Mouse (Mus musculus) midbrain, postnatal 0 days (tissue): ENCODE results near the gene Th. TPM values are rescaled to one million over a fixed set of nuclear protein-coding genes. Genes with fewer than 3 reads are reported as not detected.

Source experiments
- ATAC-seq: fragments of 200-750 bp; cut with Nextera tagmentation; 2 replicates; pipeline ENCODE4 v1.8.0; 2017; ENCODE audit warnings: moderate number of reproducible peaks, mild to moderate bottlenecking, moderate TSS enrichment, moderate library complexity; ENCODE audit not compliant: low FRiP score
- DNase-seq: peaks from one replicate; pipeline ENCODE4 v3.0.0-alpha.2; 2015; ENCODE audit warnings: low spot score
- H3K27ac ChIP-seq: fragments of 300-500 bp; sonication (generic); 2 replicates; pipeline ENCODE4 v1.5.1; 2014; ENCODE audit warnings: low read depth, mild to moderate bottlenecking, low read length, mixed read lengths
- H3K27me3 ChIP-seq: fragments of 300-500 bp; sonication (generic); 2 replicates; pipeline ENCODE4 v1.6.1; 2014; ENCODE audit warnings: low read length, control low read depth, mixed read lengths; ENCODE audit not compliant: insufficient read depth
- H3K36me3 ChIP-seq: fragments of 300-500 bp; sonication (generic); 2 replicates; pipeline ENCODE4 v1.6.1; 2014; ENCODE audit warnings: low read length, control low read depth, mixed read lengths; ENCODE audit not compliant: insufficient read depth
- H3K4me1 ChIP-seq: fragments of 300-500 bp; sonication (generic); 2 replicates; pipeline ENCODE4 v1.6.1; 2014; ENCODE audit warnings: mild to moderate bottlenecking, control low read depth, antibody characterized with exemption, low read length, mixed read lengths; ENCODE audit not compliant: insufficient read depth
- H3K4me2 ChIP-seq: fragments of 300-500 bp; sonication (generic); 2 replicates; pipeline ENCODE4 v1.6.1; 2014; ENCODE audit warnings: low read depth, mild to moderate bottlenecking, low read length, mixed read lengths; ENCODE audit not compliant: poor library complexity, severe bottlenecking
- H3K4me3 ChIP-seq: fragments of 300-500 bp; sonication (generic); 2 replicates; pipeline ENCODE4 v1.5.1; 2014; ENCODE audit warnings: low read depth, mild to moderate bottlenecking, low read length, moderate library complexity
- H3K9ac ChIP-seq: fragments of 300-500 bp; sonication (generic); replicated peaks from 2 replicates; pipeline ENCODE4 v1.6.1; 2014; ENCODE audit warnings: mild to moderate bottlenecking, low read length, moderate library complexity, mixed read lengths; ENCODE audit not compliant: poor library complexity, severe bottlenecking
- H3K9me3 ChIP-seq: fragments of 300-500 bp; sonication (generic); 2 replicates; pipeline ENCODE4 v1.6.1; 2016; ENCODE audit warnings: low read length, control low read depth
- CTCF ChIP-seq: IDR thresholded peaks from 2 replicates; pipeline ENCODE4 v1.5.1; 2016; ENCODE audit warnings: antibody characterized with exemption, mild to moderate bottlenecking
- WGBS: fragments of 180-500 bp; shearing (Covaris S2); extraction: QIAGEN DNeasy Blood & Tissue Kit; methylation state at CpG from one replicate; pipeline ENCODE4 v1.1.7; 2014; 5-methylcytosine and 5-hydroxymethylcytosine counted together
- polyA plus RNA-seq: library from polyadenylated mRNA; unstranded; fragments of >200 nt; fragmentation: Nextera tagmentation; extraction: Ambion mirVana; gene quantifications from 2 replicates; pipeline ENCODE4 v1.2.1, GENCODE M21; 2015
- total RNA-seq: library from RNA; depleted of rRNA; stranded (reverse); fragments of >200 nt; gene quantifications from 2 replicates; pipeline ENCODE4 v1.2.3, GENCODE M21; 2014

The Th gene
- total and polyA plus RNA-seq, 2 experiments from 2014 or later, result 26.2 to 27.1 TPM

DNA sequence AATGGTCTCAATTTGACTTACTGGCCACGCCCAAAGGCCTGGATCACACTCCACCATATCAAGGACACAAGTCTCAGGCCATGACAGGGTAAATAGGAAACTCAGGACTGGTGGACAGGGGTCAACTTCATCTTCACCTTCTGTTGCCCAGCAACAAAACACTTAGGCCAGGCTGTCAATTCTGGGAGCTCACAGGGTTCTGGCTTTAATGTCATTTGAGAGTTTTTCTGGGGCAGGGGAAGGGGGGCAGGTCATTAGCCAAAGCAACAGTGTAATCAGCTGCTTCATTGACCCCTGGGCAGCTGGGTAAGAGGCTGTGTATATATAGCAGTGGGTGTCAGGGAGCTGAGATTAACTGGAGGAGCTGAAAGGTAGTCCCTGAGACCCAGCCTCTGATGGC is 33.5 kb downstream of the Th start:
- DNase-seq, result no peak
- no peaks in the 10 kb centered on the region for H3K9me3 ChIP-seq
- H3K36me3 ChIP-seq, result no peaks in the 10 kb centered on the region
- no peak overlapping the region for H3K9ac ChIP-seq
- no peaks in the 10 kb centered on the region for H3K4me1 ChIP-seq
- TF ChIP-seq CTCF, result no peak
- H3K4me2 ChIP-seq, result no peak overlapping the region
- no peaks in the 10 kb centered on the region for H3K27me3 ChIP-seq
- ATAC-seq, result no peak
- 66% methylated on average over 1 of the region's 1 CpGs for WGBS
- no peak overlapping the region for H3K4me3 ChIP-seq
- no peak overlapping the region for H3K27ac ChIP-seq

DNA sequence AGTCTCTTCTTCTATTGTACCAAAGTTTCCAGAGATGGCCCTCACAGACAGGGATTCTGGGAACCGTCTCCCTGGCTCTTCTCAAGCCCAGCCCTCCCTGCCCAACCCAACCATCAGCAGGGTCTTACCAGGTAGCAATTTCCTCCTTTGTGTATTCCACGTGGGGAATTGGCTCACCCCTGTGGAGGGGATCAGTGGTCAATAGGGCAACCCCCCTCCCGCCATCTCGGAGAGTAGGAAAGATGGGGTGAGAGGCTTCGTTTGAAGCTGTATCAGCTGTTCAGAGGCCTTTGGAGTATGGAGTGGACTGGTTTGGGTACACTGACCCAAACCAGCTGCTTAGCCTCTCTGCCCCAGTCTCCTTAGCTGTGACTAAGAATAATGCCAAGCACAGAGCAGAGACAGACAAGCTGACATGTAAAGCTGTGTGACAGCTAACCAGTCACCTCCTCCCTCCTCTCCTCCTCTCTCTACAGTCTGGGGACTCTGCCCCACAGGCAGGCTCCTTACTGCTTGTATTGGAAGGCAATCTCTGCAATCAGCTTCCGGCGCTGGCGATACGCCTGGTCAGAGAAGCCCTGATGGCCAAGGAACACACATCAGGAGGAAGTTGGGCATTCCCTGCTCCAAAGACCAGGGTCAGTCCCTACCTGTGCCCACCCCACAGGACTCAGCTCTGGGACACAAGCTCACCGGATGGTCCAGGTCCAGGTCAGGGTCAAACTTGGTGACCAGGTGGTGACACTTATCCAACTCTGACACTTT is 34.8 kb downstream of the Th start:
- Histone ChIP-seq H3K27me3 (no peaks in the 10 kb centered on the region), H3K36me3 (no peaks in the 10 kb centered on the region), H3K9me3 (no peaks in the 10 kb centered on the region), H3K27ac (no peak overlapping the region), H3K4me3 (no peak overlapping the region), H3K4me1 (no peaks in the 10 kb centered on the region), H3K9ac (no peak overlapping the region), H3K4me2 (no peak overlapping the region)
- TF ChIP-seq CTCF, result no peak
- ATAC-seq, result no peak
- 71% methylated on average over 10 of the region's 10 CpGs for WGBS
- DNase-seq, result no peak

DNA sequence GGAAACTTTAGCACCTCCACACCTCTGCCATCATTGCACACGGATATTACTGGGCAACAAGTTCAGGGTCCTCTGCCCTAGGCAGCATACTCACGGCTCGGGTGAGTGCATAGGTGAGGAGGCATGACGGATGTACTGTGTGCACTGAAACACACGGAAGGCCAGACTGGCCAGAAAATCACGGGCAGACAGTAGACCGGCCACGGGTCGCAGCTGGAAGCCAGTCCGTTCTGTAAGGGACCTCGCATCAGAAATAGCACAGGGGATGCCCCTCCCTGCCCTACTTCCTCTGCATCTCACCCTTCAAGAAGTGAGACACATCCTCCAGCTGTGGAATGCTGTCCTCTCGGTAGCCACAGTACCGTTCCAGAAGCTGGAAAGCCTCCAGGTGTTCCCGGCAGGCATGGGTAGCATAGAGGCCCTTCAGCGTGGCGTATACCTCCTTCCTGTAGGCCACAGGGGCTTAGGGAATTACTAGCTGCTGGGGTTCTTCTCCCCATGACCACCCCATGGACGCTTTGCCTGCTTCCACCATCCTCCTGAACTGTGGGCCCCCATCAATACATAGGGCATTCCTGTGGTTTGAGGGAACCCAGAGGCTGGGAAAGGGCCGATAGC is 35.6 kb downstream of the Th start:
- Histone ChIP-seq H3K36me3 (no peaks in the 10 kb centered on the region), H3K4me2 (no peak overlapping the region), H3K9me3 (no peaks in the 10 kb centered on the region), H3K4me1 (no peaks in the 10 kb centered on the region), H3K9ac (no peak overlapping the region), H3K27me3 (no peaks in the 10 kb centered on the region), H3K27ac (no peak overlapping the region), H3K4me3 (no peak overlapping the region)
- ATAC-seq (no peak), DNase-seq (no peak)
- no peak for TF ChIP-seq CTCF
- WGBS, result 82% methylated on average over 18 of the region's 18 CpGs

DNA sequence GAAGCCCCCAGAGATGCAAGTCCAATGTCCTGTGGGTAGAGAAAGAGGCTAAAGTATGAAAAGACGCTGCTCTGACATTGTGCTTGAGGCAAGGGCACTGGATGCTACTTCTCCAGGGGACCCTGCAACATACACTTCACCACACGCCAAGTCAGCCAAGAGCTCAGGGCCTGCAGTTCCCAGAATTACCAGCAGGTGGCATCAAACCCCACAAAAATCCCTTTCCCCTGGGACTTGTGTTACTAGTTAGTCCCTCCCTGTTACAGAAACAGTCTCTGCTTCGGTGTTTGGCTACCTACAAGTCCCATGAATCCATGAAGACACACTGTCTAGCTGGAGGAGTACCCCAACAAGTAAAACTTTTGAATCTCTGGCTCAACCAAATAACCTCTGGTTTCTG is 36.3 kb downstream of the Th start:
- H3K4me1 ChIP-seq, result no peaks in the 10 kb centered on the region
- no peaks in the 10 kb centered on the region for H3K36me3 ChIP-seq
- H3K9me3 ChIP-seq, result no peaks in the 10 kb centered on the region
- WGBS, result 4% methylated on average over 3 of the region's 3 CpGs
- peak; percentile 98 for TF ChIP-seq CTCF
- no peak overlapping the region for H3K4me3 ChIP-seq
- H3K9ac ChIP-seq, result no peak overlapping the region
- no peak overlapping the region for H3K27ac ChIP-seq
- DNase-seq, result peak; percentile 95
- H3K4me2 ChIP-seq, result no peak overlapping the region
- peak; percentile 23; the same call in 1 of the 2 replicates for ATAC-seq
- H3K27me3 ChIP-seq, result no peaks in the 10 kb centered on the region

DNA sequence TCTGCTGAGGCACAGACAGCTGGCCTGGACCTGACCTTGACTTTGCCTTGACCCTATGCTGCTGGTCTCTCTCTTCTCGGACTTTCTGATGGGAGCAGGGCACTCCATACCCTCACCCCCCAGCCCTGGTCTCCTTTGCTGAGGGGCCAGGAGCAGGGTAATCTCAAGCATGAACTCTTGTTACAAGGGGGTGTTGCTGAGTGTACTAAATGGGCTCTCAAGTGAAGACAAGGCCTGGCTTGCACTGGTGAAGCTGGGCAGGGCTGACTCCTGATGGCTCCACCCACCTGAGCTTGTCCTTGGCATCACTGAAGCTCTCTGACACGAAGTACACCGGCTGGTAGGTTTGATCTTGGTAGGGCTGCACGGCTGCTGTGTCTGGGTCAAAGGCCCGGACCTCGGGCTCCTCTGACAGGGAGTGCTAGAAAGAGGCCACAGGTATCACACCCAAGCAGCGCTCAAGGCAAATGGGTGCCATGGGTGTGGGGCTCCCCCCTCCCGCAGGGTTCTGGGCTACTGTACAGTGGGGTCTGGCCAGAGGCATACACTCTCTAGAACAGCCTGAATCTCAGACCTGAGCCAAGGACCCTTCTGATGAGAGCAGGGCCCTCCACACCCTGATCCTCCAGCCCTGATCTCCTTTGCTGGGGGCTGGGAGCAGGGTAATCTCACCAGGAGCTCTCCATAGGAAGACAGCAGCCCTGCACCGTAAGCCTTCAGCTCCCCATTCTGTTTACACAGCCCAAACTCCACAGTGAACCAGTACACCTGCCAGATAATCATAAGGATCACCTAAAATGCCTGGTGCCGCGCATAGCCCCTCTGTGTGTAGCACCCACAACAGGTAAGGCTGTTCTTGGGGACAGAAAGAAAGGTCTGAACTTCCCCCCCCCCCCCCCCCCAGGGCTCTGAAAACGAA is 36.9 kb downstream of the Th start:
- no peaks in the 10 kb centered on the region for H3K9me3 ChIP-seq
- no peaks in the 10 kb centered on the region for H3K36me3 ChIP-seq
- WGBS, result 63% methylated on average over 12 of the region's 12 CpGs
- ATAC-seq (no peak), DNase-seq (no peak)
- H3K27ac ChIP-seq, result no peak overlapping the region
- H3K4me1 ChIP-seq, result no peaks in the 10 kb centered on the region
- TF ChIP-seq CTCF, result no peak
- H3K4me3 ChIP-seq, result no peak overlapping the region
- H3K4me2 ChIP-seq, result no peak overlapping the region
- no peaks in the 10 kb centered on the region for H3K27me3 ChIP-seq
- no peak overlapping the region for H3K9ac ChIP-seq
